In the genomic region with DNA sequence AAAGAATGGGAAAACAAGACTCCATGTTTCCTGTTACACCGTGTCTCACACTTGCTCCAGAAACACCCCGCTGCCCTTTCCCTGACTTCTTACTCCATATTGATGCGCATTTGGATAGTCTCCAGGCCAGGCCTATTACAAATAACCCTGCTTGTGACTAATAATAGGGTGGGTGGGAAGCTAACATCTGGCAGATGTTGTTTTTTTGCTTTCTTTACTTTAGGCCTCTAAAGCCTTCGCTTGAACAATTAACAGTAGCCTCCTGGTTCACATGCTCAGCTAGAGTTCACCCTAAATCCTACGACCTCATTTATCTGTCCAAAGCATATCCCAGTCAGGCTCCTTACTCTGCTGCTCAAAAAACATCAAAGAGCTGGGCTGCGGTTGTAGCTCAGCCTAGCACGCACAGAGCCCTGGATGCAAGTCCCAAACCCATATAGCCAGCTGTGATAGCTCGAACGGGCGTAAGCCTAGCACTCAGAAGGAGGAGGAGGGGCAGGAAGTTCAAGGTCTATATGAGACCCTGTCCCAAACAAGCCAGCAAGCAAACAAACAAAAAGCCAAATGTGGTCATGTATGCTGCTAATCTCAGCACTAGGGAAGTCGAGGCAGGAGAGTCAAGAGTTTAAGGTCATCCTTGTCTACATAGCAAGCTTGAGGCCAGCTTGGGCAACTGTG, we compare ENCODE assay signal across 10 mouse cellular contexts. TPM values are rescaled to one million over a fixed set of nuclear protein-coding genes. Genes with fewer than 3 reads are reported as not detected.
DNase-seq lines count a peak whose midpoint lies in the region; ATAC-seq and TF ChIP-seq lines count a peak whose summit lies in the region.
"Had no signal": no experiment of that assay in that cellular context is flagged by ENCODE, and none has a peak within 500 bp of the region (broad histone marks: within the 10 kb centered on the region; RNA-seq: fewer than 3 reads in every experiment).

No protein-coding gene starts in this region.

- H3K9ac ChIP-seq in forebrain, postnatal 0 days = no peak overlapping the region
- no peak overlapping the region for H3K9ac ChIP-seq in forebrain, embryonic 15.5 days (replicated peaks)
- no peak overlapping the region for H3K9ac ChIP-seq in hindbrain, embryonic 12.5 days
- H3K9ac ChIP-seq: forebrain, embryonic 13.5 days had no signal

- TF ChIP-seq POLR2A in spleen, adult 2 months (IDR thresholded peaks at IDR 0.05; ENCODE audit: low read depth, low read length) = no peak
- no peak for TF ChIP-seq POLR2A in cerebellum, adult 2 months (IDR thresholded peaks at IDR 0.05; ENCODE audit: borderline replicate concordance, insufficient read depth, low read length)

- H3K4me3 ChIP-seq in forebrain, postnatal 0 days (ENCODE audit: low read depth, low read length) = no peak overlapping the region
- H3K4me3 ChIP-seq in forebrain, embryonic 15.5 days = no peak overlapping the region
- no peak overlapping the region for H3K4me3 ChIP-seq in spleen, adult 2 months (ENCODE audit: extremely low read depth, insufficient read depth, insufficient read length)
- no peak overlapping the region for H3K4me3 ChIP-seq in cerebellum, adult 2 months (replicated peaks; ENCODE audit: insufficient read depth, low read depth, low read length)
- H3K4me3 ChIP-seq in hindbrain, embryonic 12.5 days = no peak overlapping the region
- H3K4me3 ChIP-seq: forebrain, embryonic 13.5 days; left cerebral cortex, adult 2 months had no signal

- DNase-seq in forebrain, postnatal 0 days = no peak
- DNase-seq in spleen, adult 2 months (ENCODE audit: low read depth in 1 of 2, low spot score in 2 of 2) = no peak
- DNase-seq in spleen, postnatal 10 days (ENCODE audit: low spot score in 2 of 2) = no peak
- peak; percentile 17 to 56 for DNase-seq in kidney, postnatal 4 days
- peak; percentile 68 to 84 for DNase-seq in thymus, postnatal 36 days
- no peak for DNase-seq in cerebellum, adult 2 months

- no peaks in the 10 kb centered on the region for H3K9me3 ChIP-seq in forebrain, postnatal 0 days (ENCODE audit: low read length)
- no peaks in the 10 kb centered on the region for H3K9me3 ChIP-seq in forebrain, embryonic 15.5 days
- no peaks in the 10 kb centered on the region for H3K9me3 ChIP-seq in hindbrain, embryonic 12.5 days (replicated peaks)
- H3K9me3 ChIP-seq: forebrain, embryonic 13.5 days had no signal

- H3K27me3 ChIP-seq in forebrain, postnatal 0 days (ENCODE audit: insufficient read depth, low read length) = no peaks in the 10 kb centered on the region
- H3K27me3 ChIP-seq in forebrain, embryonic 15.5 days = no peaks in the 10 kb centered on the region
- no peaks in the 10 kb centered on the region for H3K27me3 ChIP-seq in spleen, adult 2 months (ENCODE audit: control insufficient read depth, insufficient read depth, low read length)
- H3K27me3 ChIP-seq in cerebellum, adult 2 months (ENCODE audit: control insufficient read depth, insufficient read depth, low read length) = no peaks in the 10 kb centered on the region
- H3K27me3 ChIP-seq in hindbrain, embryonic 12.5 days = no peaks in the 10 kb centered on the region
- H3K27me3 ChIP-seq: forebrain, embryonic 13.5 days had no signal

- no peak for ATAC-seq in forebrain, postnatal 0 days
- ATAC-seq in forebrain, embryonic 15.5 days (replicated peaks) = no peak
- no peak for ATAC-seq in hindbrain, embryonic 12.5 days (ENCODE audit: low FRiP score)
- ATAC-seq: forebrain, embryonic 13.5 days had no signal

- H3K4me1 ChIP-seq in forebrain, postnatal 0 days (ENCODE audit: insufficient read depth) = no peaks in the 10 kb centered on the region
- no peaks in the 10 kb centered on the region for H3K4me1 ChIP-seq in forebrain, embryonic 15.5 days
- H3K4me1 ChIP-seq in spleen, adult 2 months (ENCODE audit: control insufficient read depth, insufficient read depth, insufficient read length) = peaks cover 32% of the 10 kb centered on the region; the same call in 1 of the 2 replicates
- no peaks in the 10 kb centered on the region for H3K4me1 ChIP-seq in cerebellum, adult 2 months (ENCODE audit: control insufficient read depth, insufficient read depth, low read length)
- H3K4me1 ChIP-seq in hindbrain, embryonic 12.5 days = no peaks in the 10 kb centered on the region

- no peak for TF ChIP-seq CTCF in forebrain, postnatal 0 days (IDR thresholded peaks at IDR 0.05; ENCODE audit: low read depth)
- no peak for TF ChIP-seq CTCF in spleen, adult 2 months (IDR thresholded peaks at IDR 0.05; ENCODE audit: extremely low read depth, insufficient read depth, insufficient read length, insufficient replicate concordance)
- TF ChIP-seq CTCF in cerebellum, adult 2 months (IDR thresholded peaks at IDR 0.05; ENCODE audit: borderline replicate concordance, insufficient read depth, low read depth, low read length) = no peak

- WGBS in forebrain, postnatal 0 days = 69% methylated on average over 11 of the region's 11 CpGs
- 73% methylated on average over 11 of the region's 11 CpGs for WGBS in forebrain, embryonic 15.5 days
- 33% methylated on average over 11 of the region's 11 CpGs for WGBS in spleen, adult 2 months
- WGBS in cerebellum, adult 2 months = 78% methylated on average over 11 of the region's 11 CpGs
- 74% methylated on average over 11 of the region's 11 CpGs for WGBS in hindbrain, embryonic 12.5 days

- H3K27ac ChIP-seq in forebrain, postnatal 0 days (ENCODE audit: low read depth, low read length) = 0 out of 2 replicates have a peak overlapping the region, but pooled peaks have one; percentile 4
- no peak overlapping the region for H3K27ac ChIP-seq in forebrain, embryonic 15.5 days (replicated peaks)
- peak overlapping the region; percentile 61 for H3K27ac ChIP-seq in spleen, adult 2 months (ENCODE audit: insufficient read depth, low read length)
- H3K27ac ChIP-seq in cerebellum, adult 2 months (ENCODE audit: insufficient read depth, low read length) = no peak overlapping the region
- H3K27ac ChIP-seq in hindbrain, embryonic 12.5 days = no peak overlapping the region
- H3K27ac ChIP-seq: forebrain, embryonic 13.5 days; left cerebral cortex, adult 2 months had no signal

- no peaks in the 10 kb centered on the region for H3K36me3 ChIP-seq in forebrain, postnatal 0 days (ENCODE audit: insufficient read depth)
- no peaks in the 10 kb centered on the region for H3K36me3 ChIP-seq in forebrain, embryonic 15.5 days
- H3K36me3 ChIP-seq in spleen, adult 2 months (ENCODE audit: control insufficient read depth, insufficient read depth, low read length) = no peaks in the 10 kb centered on the region
- H3K36me3 ChIP-seq in hindbrain, embryonic 12.5 days = no peaks in the 10 kb centered on the region

- H3K4me2 ChIP-seq in forebrain, postnatal 0 days (ENCODE audit: low read depth) = no peak overlapping the region
- H3K4me2 ChIP-seq in forebrain, embryonic 15.5 days (replicated peaks) = no peak overlapping the region
- H3K4me2 ChIP-seq in hindbrain, embryonic 12.5 days (replicated peaks) = no peak overlapping the region
- H3K4me2 ChIP-seq: forebrain, embryonic 13.5 days had no signal

RNA-seq across cellular contexts. Expression of a gene that starts 3.9 kb away (rescaled TPM):
- 131 and 164 TPM in 2 replicates for total RNA-seq in forebrain, postnatal 0 days (2014; rRNA removed)
- polyA plus RNA-seq in forebrain, postnatal 0 days (2015; fragmentation: Nextera tagmentation; extraction: Ambion mirVana) = 465 and 565 TPM in 2 replicates
- polyA plus RNA-seq in forebrain, embryonic 15.5 days (2015; fragmentation: Nextera tagmentation; extraction: Ambion mirVana) = 445 and 446 TPM in 2 replicates
- 16.5 and 20.1 TPM in 2 replicates for polyA plus RNA-seq in spleen, adult 2 months (2012; rRNA removed)
- 147 TPM in 2 replicates for polyA plus RNA-seq in cerebellum, adult 2 months (2012; rRNA removed)
- 382 and 419 TPM in 2 replicates for polyA plus RNA-seq in hindbrain, embryonic 12.5 days (2016; fragmentation: Nextera tagmentation; extraction: Ambion mirVana)

Comparison
In these comparisons a context has a peak if more than half of its experiments do, and no peak if none do; other contexts are left out.
1. H3K27ac ChIP-seq: peak in forebrain, postnatal 0 days (single experiment) and spleen, adult 2 months (single experiment); none in forebrain, embryonic 15.5 days (single experiment), cerebellum, adult 2 months (single experiment) and hindbrain, embryonic 12.5 days (single experiment).
2. DNase-seq: peak in kidney, postnatal 4 days (2 of 2) and thymus, postnatal 36 days (2 of 2); none in forebrain, postnatal 0 days (single experiment), spleen, adult 2 months (0 of 2), spleen, postnatal 10 days (0 of 2) and cerebellum, adult 2 months (0 of 2).